Mouse (Mus musculus) intestine, postnatal 0 days (tissue): Measurements from ENCODE around the gene Pcsk2. TPM values are rescaled to one million over a fixed set of nuclear protein-coding genes. Genes with fewer than 3 reads are reported as not detected.

ENCODE experiments used
- ATAC-seq: fragments of 200-750 bp; cut with Nextera tagmentation; 2 replicates; pipeline ENCODE4 v1.8.0; 2017; ENCODE audit warnings: mild to moderate bottlenecking, moderate TSS enrichment, moderate library complexity
- H3K27ac ChIP-seq: fragments of 300-500 bp; sonication (generic); 2 replicates; pipeline ENCODE4 v1.5.1; 2014; ENCODE audit warnings: mild to moderate bottlenecking, low read depth, low read length, moderate library complexity
- H3K27me3 ChIP-seq: fragments of 300-500 bp; sonication (generic); replicated peaks from 2 replicates; pipeline ENCODE4 v1.6.1; 2014; ENCODE audit warnings: low read length, mixed read lengths; ENCODE audit not compliant: control insufficient read depth, insufficient read depth
- H3K36me3 ChIP-seq: fragments of 300-500 bp; sonication (generic); 2 replicates; pipeline ENCODE4 v1.6.1; 2014; ENCODE audit warnings: mild to moderate bottlenecking, moderate library complexity; ENCODE audit not compliant: control insufficient read depth, insufficient read depth
- H3K4me1 ChIP-seq: fragments of 300-500 bp; sonication (generic); replicated peaks from 2 replicates; pipeline ENCODE4 v1.6.1; 2014; ENCODE audit warnings: antibody characterized with exemption, low read length, mixed read lengths; ENCODE audit not compliant: control insufficient read depth, insufficient read depth
- H3K4me2 ChIP-seq: fragments of 300-500 bp; sonication (generic); replicated peaks from 2 replicates; pipeline ENCODE4 v1.6.1; 2014; ENCODE audit warnings: low read depth, mild to moderate bottlenecking, moderate library complexity
- H3K4me3 ChIP-seq: fragments of 300-500 bp; sonication (generic); 2 replicates; pipeline ENCODE4 v1.5.1; 2014; ENCODE audit warnings: low read depth, low read length
- H3K9ac ChIP-seq: fragments of 300-500 bp; sonication (generic); 2 replicates; pipeline ENCODE4 v1.6.1; 2014; ENCODE audit warnings: mild to moderate bottlenecking, low read depth, low read length
- H3K9me3 ChIP-seq: fragments of 300-500 bp; sonication (generic); 2 replicates; pipeline ENCODE4 v1.6.1; 2016; ENCODE audit warnings: mixed run types; ENCODE audit not compliant: control insufficient read depth
- CTCF ChIP-seq: sonication (generic); IDR thresholded peaks from 2 replicates; pipeline ENCODE4 v1.5.1; 2016; ENCODE audit warnings: low read depth, mild to moderate bottlenecking, control low read depth, antibody characterized with exemption, moderate library complexity
- WGBS: fragments of 180-500 bp; shearing (Covaris S2); extraction: QIAGEN DNeasy Blood & Tissue Kit; methylation state at CpG from one replicate; pipeline ENCODE4 v1.1.7; 2014; 5-methylcytosine and 5-hydroxymethylcytosine counted together
- polyA plus RNA-seq: library from polyadenylated mRNA; unstranded; fragments of >200 nt; fragmentation: Nextera tagmentation; extraction: Ambion mirVana; gene quantifications from 2 replicates; pipeline ENCODE4 v1.2.1, GENCODE M21; 2015

Gene Pcsk2
- polyA plus RNA-seq, 1 experiment from 2014 or later = 0.57 TPM

DNA sequence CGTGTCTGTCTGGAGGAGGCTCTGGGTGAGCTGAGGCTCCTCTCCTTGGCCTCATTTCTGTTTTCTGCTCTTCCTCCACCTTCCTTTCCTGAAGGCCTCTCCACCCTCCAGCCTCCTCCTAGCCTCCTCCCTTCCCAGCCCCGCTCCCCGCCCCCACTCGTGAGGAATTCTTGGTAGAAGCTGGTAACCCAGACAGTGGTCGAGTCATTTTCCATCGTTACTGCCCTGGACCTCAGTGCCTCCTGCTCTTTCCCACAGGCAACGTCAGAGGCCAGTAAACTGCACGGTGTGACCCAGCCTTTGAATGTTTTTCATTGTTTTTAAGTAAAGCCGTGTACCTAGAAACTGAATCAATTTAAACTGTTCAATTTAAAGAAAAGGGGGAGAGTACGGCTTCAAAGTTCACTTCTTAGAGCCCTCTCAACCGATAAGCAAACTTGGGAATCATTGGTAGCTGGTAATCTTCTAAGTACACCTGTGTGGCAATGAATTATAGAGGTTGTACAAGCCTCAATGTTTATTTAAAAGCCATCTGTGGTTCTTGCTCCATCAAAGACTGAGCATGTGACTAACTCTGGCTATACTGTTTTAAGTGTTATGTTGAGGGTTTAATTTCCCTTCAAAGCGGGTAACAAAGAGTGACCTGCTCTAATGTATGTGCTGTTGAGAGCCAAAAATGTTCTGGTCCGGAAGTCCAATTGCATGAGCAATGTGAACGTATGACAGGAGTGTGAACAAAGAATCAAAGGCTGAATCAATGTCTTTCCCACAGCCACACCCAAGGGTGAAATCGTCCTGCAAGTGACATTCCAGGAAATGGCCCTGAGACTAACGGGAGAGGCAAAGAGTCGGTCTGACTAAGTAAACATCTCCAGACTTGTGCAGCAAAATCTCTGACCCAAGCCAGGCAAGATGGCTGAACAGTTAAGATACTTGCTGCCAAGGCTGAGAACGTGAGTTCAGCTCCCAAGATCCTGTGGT lies 306.6 kb downstream of the Pcsk2 start:
- Histone ChIP-seq H3K4me1 (0 out of 2 replicates have a peak, but pooled peaks cover 10% of the 10 kb centered on the region), H3K27me3 (no peaks in the 10 kb centered on the region), H3K4me2 (peak overlapping the region; percentile 38), H3K9me3 (no peaks in the 10 kb centered on the region), H3K9ac (0 out of 2 replicates have a peak overlapping the region, but pooled peaks have one; percentile 2), H3K27ac (peak overlapping the region; percentile 81), H3K36me3 (no peaks in the 10 kb centered on the region), H3K4me3 (no peak overlapping the region)
- no peak for TF ChIP-seq CTCF
- 23% methylated on average over 18 of the region's 18 CpGs for WGBS
- ATAC-seq = peak; percentile 83

GRCm38 (mm10) chr2:143853447-143853846 lies 307.5 kb downstream of the Pcsk2 start:
- no peak overlapping the region for H3K9ac ChIP-seq
- H3K9me3 ChIP-seq = no peaks in the 10 kb centered on the region
- 33% methylated on average over 4 of the region's 4 CpGs for WGBS
- H3K4me3 ChIP-seq = no peak overlapping the region
- TF ChIP-seq CTCF = no peak
- H3K27ac ChIP-seq = peak overlapping the region; percentile 81
- 0 out of 2 replicates have a peak, but pooled peaks cover 10% of the 10 kb centered on the region for H3K4me1 ChIP-seq
- H3K4me2 ChIP-seq = peak overlapping the region; percentile 32; the same call in 1 of the 2 replicates
- H3K27me3 ChIP-seq = no peaks in the 10 kb centered on the region
- peak; percentile 90 for ATAC-seq
- no peaks in the 10 kb centered on the region; the same call in 1 of the 2 replicates for H3K36me3 ChIP-seq

GRCm38 (mm10) chr2:143859166-143859565 lies 313.2 kb downstream of the Pcsk2 start:
- Histone ChIP-seq H3K4me3 (no peak overlapping the region), H3K9ac (no peak overlapping the region), H3K9me3 (no peaks in the 10 kb centered on the region), H3K4me2 (no peak overlapping the region), H3K27me3 (no peaks in the 10 kb centered on the region), H3K36me3 (no peaks in the 10 kb centered on the region; the same call in 1 of the 2 replicates), H3K27ac (no peak overlapping the region), H3K4me1 (0 out of 2 replicates have a peak, but pooled peaks cover 2% of the 10 kb centered on the region)
- WGBS = 70% methylated on average over 2 of the region's 2 CpGs
- no peak for TF ChIP-seq CTCF
- no peak for ATAC-seq

DNA sequence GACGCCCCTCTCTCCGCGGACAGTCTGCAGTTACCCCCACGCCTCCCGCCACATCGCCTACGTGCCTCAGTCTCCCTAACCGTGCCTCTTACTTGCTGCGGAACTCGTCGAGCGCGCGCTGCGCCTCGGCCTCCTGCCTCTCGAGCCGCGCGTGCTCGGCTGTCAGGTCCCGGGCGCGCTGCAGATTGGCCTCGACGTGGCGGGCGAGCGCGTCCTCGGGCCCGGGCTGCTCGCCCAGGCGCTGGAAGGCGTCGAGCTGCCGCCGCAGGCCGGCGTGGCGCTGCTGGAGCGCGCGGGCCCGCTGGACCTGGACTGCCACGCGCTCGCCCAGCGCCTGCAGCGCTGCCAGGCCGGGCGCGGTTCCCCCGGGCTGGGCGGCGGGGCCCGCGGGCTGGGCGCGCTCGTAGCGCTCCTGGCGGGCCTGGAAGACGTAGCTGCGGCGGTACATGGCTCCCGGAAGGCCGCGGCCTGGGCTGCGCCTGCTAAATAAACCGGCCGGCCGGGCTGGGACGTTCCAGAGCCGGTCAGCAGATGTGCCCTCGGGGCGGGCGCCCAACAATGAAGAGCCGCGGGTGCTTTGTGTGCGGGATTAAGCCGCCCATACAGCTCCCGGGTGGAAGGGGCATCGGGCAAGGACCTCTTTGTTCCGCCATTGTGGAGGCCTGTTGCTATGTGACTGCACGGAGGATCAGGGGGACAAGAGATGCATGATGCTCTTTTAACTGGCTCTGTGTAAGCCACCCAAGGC lies 316.7 kb downstream of the Pcsk2 start, which contains the start of gene Bfsp1:
Gene Bfsp1, minus strand, starts transcription at position 690 of the 748 bp plus-strand sequence.
- TF ChIP-seq CTCF = peak; percentile 29; the same call in 1 of the 2 replicates
- WGBS = 5% methylated on average over 86 of the region's 86 CpGs
- Histone ChIP-seq H3K36me3 (no peaks in the 10 kb centered on the region; the same call in 1 of the 2 replicates), H3K27me3 (no peaks in the 10 kb centered on the region), H3K9me3 (no peaks in the 10 kb centered on the region), H3K9ac (peak within 1 kb of the TSS; percentile 74), H3K27ac (peak within 1 kb of the TSS; percentile 68), H3K4me2 (peak within 1 kb of the TSS; percentile 73), H3K4me3 (peak within 1 kb of the TSS; percentile 38), H3K4me1 (0 out of 2 replicates have a peak, but pooled peaks cover 2% of the 10 kb centered on the region)
- ATAC-seq = peak; percentile 84

GRCm38 (mm10) chr2:143864600-143864999 lies 318.6 kb downstream of the Pcsk2 start:
- no peak overlapping the region for H3K4me2 ChIP-seq
- no peaks in the 10 kb centered on the region for H3K9me3 ChIP-seq
- no peak overlapping the region for H3K27ac ChIP-seq
- TF ChIP-seq CTCF = no peak
- ATAC-seq = no peak
- H3K9ac ChIP-seq = no peak overlapping the region
- H3K36me3 ChIP-seq = no peaks in the 10 kb centered on the region
- no peak overlapping the region for H3K4me3 ChIP-seq
- H3K4me1 ChIP-seq = 0 out of 2 replicates have a peak, but pooled peaks cover 2% of the 10 kb centered on the region
- 38% methylated on average over 8 of the region's 8 CpGs for WGBS
- no peaks in the 10 kb centered on the region for H3K27me3 ChIP-seq
